Mouse (Mus musculus): ENCODE measurements around the gene Lpar2.

Lpar2 gene

GRCm38 (mm10) chr8:69870003-69870765 is 48.0 kb downstream of the Lpar2 start:
- no peak for DNase-seq

GRCm38 (mm10) chr8:69870907-69871306 is 48.7 kb downstream of the Lpar2 start:
- no peak for DNase-seq

GRCm38 (mm10) chr8:69874155-69874554 is 51.9 kb downstream of the Lpar2 start:
- DNase-seq, result no peak

GRCm38 (mm10) chr8:69874654-69875053 is 52.4 kb downstream of the Lpar2 start:
- no peak for DNase-seq

GRCm38 (mm10) chr8:69876097-69876496 is 53.9 kb downstream of the Lpar2 start:
- no peak for DNase-seq

GRCm38 (mm10) chr8:69876967-69877366 is 54.7 kb downstream of the Lpar2 start:
- no peak for DNase-seq

GRCm38 (mm10) chr8:69877396-69877795 is 55.2 kb downstream of the Lpar2 start:
- DNase-seq, result no peak

GRCm38 (mm10) chr8:69877992-69878391 is 55.8 kb downstream of the Lpar2 start:
- no peak for DNase-seq

GRCm38 (mm10) chr8:69879678-69880077 is 57.4 kb downstream of the Lpar2 start:
- no peak for DNase-seq
